ENCODE assay signal across 16 mouse cellular contexts in genomic region chr14:71203459-71203858, GRCm38 (mm10).
DNase-seq lines count a peak whose midpoint lies in the region; ATAC-seq and TF ChIP-seq lines count a peak whose summit lies in the region.
"Had no signal": no experiment of that assay in that cellular context is flagged by ENCODE, and none has a peak within 500 bp of the region (broad histone marks: within the 10 kb centered on the region; RNA-seq: fewer than 3 reads in every experiment).

No protein-coding gene starts in this region.

- no peaks in the 10 kb centered on the region for H3K9me3 ChIP-seq in heart, embryonic 10.5 days
- no peaks in the 10 kb centered on the region for H3K9me3 ChIP-seq in heart, embryonic 14.5 days (ENCODE audit: control insufficient read depth, low read length)
- H3K9me3 ChIP-seq in heart, postnatal 0 days (replicated peaks; ENCODE audit: control insufficient read depth, low read length): no peaks in the 10 kb centered on the region
- H3K9me3 ChIP-seq: embryonic facial prominence, embryonic 12.5 days; forebrain, embryonic 15.5 days; hindbrain, embryonic 15.5 days had no signal

- peaks cover 20% of the 10 kb centered on the region for H3K4me1 ChIP-seq in heart, embryonic 10.5 days
- H3K4me1 ChIP-seq in heart, adult 2 months (ENCODE audit: control insufficient read depth, insufficient read depth, low read length): no peaks in the 10 kb centered on the region
- peaks cover 9 to 34% of the 10 kb centered on the region in 2 experiments for H3K4me1 ChIP-seq in heart, embryonic 14.5 days (ENCODE audit: control insufficient read depth in 2 of 2, insufficient read depth in 2 of 2, low read length in 2 of 2)
- H3K4me1 ChIP-seq in heart, postnatal 0 days (ENCODE audit: control insufficient read depth, insufficient read depth): peaks cover 21% of the 10 kb centered on the region
- H3K4me1 ChIP-seq: forebrain, embryonic 15.5 days; hindbrain, embryonic 15.5 days had no signal

- TF ChIP-seq POLR2A in heart, adult 2 months (IDR thresholded peaks at IDR 0.05; ENCODE audit: insufficient read depth, low read depth, low read length): no peak
- no peak for TF ChIP-seq POLR2A in brain, embryonic 14.5 days (IDR thresholded peaks at IDR 0.05; ENCODE audit: borderline replicate concordance, extremely low read depth, insufficient read depth, insufficient read length, poor library complexity, severe bottlenecking)

- DNase-seq in heart, embryonic 10.5 days (ENCODE audit: low spot score): no peak
- DNase-seq in heart, adult 2 months: no peak
- no peak for DNase-seq in heart, postnatal 4 days
- peak; percentile 11 for DNase-seq in brain, embryonic 14.5 days (ENCODE audit: low read depth)
- DNase-seq in heart, postnatal 0 days (ENCODE audit: low spot score): peak; percentile 57
- DNase-seq in urinary bladder, adult 2 months (ENCODE audit: low spot score): no peak
- DNase-seq: adrenal gland, postnatal 10 days; cerebellum, adult 11-12 months; cerebellum, adult 9-10 months; cerebellum, postnatal 25 days; gastrocnemius, postnatal 36 days had no signal

- no peak for TF ChIP-seq EP300 in heart, adult 2 months (IDR thresholded peaks at IDR 0.05; ENCODE audit: insufficient read depth, low read depth, low read length)
- TF ChIP-seq EP300 in heart, postnatal 0 days (IDR thresholded peaks at IDR 0.05; ENCODE audit: low read depth): no peak

- peak overlapping the region; percentile 28 for H3K4me2 ChIP-seq in heart, embryonic 14.5 days (ENCODE audit: low read length)
- H3K4me2 ChIP-seq in heart, postnatal 0 days (ENCODE audit: low read depth, low read length): peak overlapping the region; percentile 17; the same call in 1 of the 2 replicates
- H3K4me2 ChIP-seq: embryonic facial prominence, embryonic 12.5 days; forebrain, embryonic 15.5 days; hindbrain, embryonic 15.5 days had no signal

- 38% methylated on average over 6 of the region's 6 CpGs for WGBS in heart, embryonic 10.5 days
- 38% methylated on average over 6 of the region's 6 CpGs for WGBS in heart, adult 2 months
- WGBS in heart, embryonic 14.5 days: 18% methylated on average over 6 of the region's 6 CpGs
- 24% methylated on average over 6 of the region's 6 CpGs for WGBS in heart, postnatal 0 days

- H3K36me3 ChIP-seq in heart, embryonic 10.5 days: no peaks in the 10 kb centered on the region
- H3K36me3 ChIP-seq in heart, adult 2 months (ENCODE audit: control insufficient read depth, insufficient read depth, low read length): no peaks in the 10 kb centered on the region
- H3K36me3 ChIP-seq in heart, embryonic 14.5 days (ENCODE audit: control insufficient read depth, insufficient read depth, low read length): no peaks in the 10 kb centered on the region
- H3K36me3 ChIP-seq in heart, postnatal 0 days (replicated peaks; ENCODE audit: control insufficient read depth, insufficient read depth, low read length): no peaks in the 10 kb centered on the region
- H3K36me3 ChIP-seq: embryonic facial prominence, embryonic 12.5 days; forebrain, embryonic 15.5 days; hindbrain, embryonic 15.5 days had no signal

- H3K9ac ChIP-seq in heart, adult 2 months (ENCODE audit: low read depth, low read length): no peak overlapping the region
- H3K9ac ChIP-seq in heart, embryonic 14.5 days (ENCODE audit: low read length): no peak overlapping the region
- no peak overlapping the region for H3K9ac ChIP-seq in heart, postnatal 0 days (replicated peaks; ENCODE audit: low read depth, low read length)
- H3K9ac ChIP-seq: embryonic facial prominence, embryonic 12.5 days; forebrain, embryonic 15.5 days; hindbrain, embryonic 15.5 days had no signal

- no peaks in the 10 kb centered on the region for H3K79me2 ChIP-seq in heart, adult 2 months (replicated peaks; ENCODE audit: control insufficient read depth, insufficient read depth, low read length)

- H3K27me3 ChIP-seq in heart, embryonic 10.5 days (ENCODE audit: insufficient read depth, poor library complexity, severe bottlenecking): no peaks in the 10 kb centered on the region
- H3K27me3 ChIP-seq in heart, adult 2 months (ENCODE audit: control insufficient read depth, insufficient read depth, low read length): no peaks in the 10 kb centered on the region
- H3K27me3 ChIP-seq in heart, embryonic 14.5 days (ENCODE audit: control insufficient read depth, insufficient read depth, low read length): no peaks in the 10 kb centered on the region
- no peaks in the 10 kb centered on the region for H3K27me3 ChIP-seq in heart, postnatal 0 days (ENCODE audit: control insufficient read depth, insufficient read depth, low read length)
- H3K27me3 ChIP-seq: embryonic facial prominence, embryonic 12.5 days; forebrain, embryonic 15.5 days; hindbrain, embryonic 15.5 days had no signal

- no peak overlapping the region for H3K4me3 ChIP-seq in heart, embryonic 10.5 days
- no peak overlapping the region for H3K4me3 ChIP-seq in heart, adult 2 months
- H3K4me3 ChIP-seq in heart, embryonic 14.5 days (ENCODE audit: control insufficient read depth in 1 of 2, insufficient read depth in 1 of 2, low read depth in 1 of 2, low read length in 2 of 2): no peak overlapping the region
- no peak overlapping the region for H3K4me3 ChIP-seq in heart, postnatal 0 days (ENCODE audit: low read depth, low read length)
- H3K4me3 ChIP-seq: embryonic facial prominence, embryonic 12.5 days; forebrain, embryonic 15.5 days; hindbrain, embryonic 15.5 days had no signal

- intact Hi-C loops in heart, adult 2 months (cut with DNase I): no loop called here

- TF ChIP-seq CTCF in heart, adult 2 months (IDR thresholded peaks at IDR 0.05): no peak
- no peak for TF ChIP-seq CTCF in brain, embryonic 14.5 days (IDR thresholded peaks at IDR 0.05; ENCODE audit: borderline replicate concordance, extremely low read depth, insufficient read depth, insufficient read length)
- TF ChIP-seq CTCF in heart, postnatal 0 days (IDR thresholded peaks at IDR 0.05; ENCODE audit: low read depth): no peak

- ATAC-seq in heart, embryonic 14.5 days (ENCODE audit: insufficient number of reproducible peaks, insufficient read depth, low FRiP score, low read depth): peak; percentile 69; the same call in 1 of the 2 replicates
- ATAC-seq in heart, postnatal 0 days (ENCODE audit: insufficient read depth, low read depth): peak; percentile 77
- ATAC-seq: forebrain, embryonic 15.5 days; intestine, embryonic 16.5 days had no signal

- H3K27ac ChIP-seq in heart, embryonic 10.5 days: 0 out of 2 replicates have a peak overlapping the region, but pooled peaks have one; percentile 39
- no peak overlapping the region for H3K27ac ChIP-seq in heart, adult 2 months
- H3K27ac ChIP-seq in heart, embryonic 14.5 days (replicated peaks in 1 of 2; ENCODE audit: control insufficient read depth in 1 of 2, insufficient read depth in 1 of 2, low read depth in 2 of 2, low read length in 2 of 2): peak overlapping the region; percentile 51 to 66; a peak in 3 of 4 replicates
- peak overlapping the region; percentile 59 for H3K27ac ChIP-seq in heart, postnatal 0 days (ENCODE audit: low read depth)
- H3K27ac ChIP-seq: embryonic facial prominence, embryonic 12.5 days; forebrain, embryonic 15.5 days; hindbrain, embryonic 15.5 days had no signal

Comparison
In these comparisons a context has a peak if more than half of its experiments do, and no peak if none do; other contexts are left out.
1. DNase-seq: peak in brain, embryonic 14.5 days (single experiment) and heart, postnatal 0 days (single experiment); none in heart, embryonic 10.5 days (single experiment), heart, adult 2 months (0 of 2), heart, postnatal 4 days (single experiment) and urinary bladder, adult 2 months (single experiment).